18 mouse cellular contexts compared by ENCODE assay signal in genomic region chr10:69635910-69636656, GRCm38 (mm10).
DNase-seq lines count a peak whose midpoint lies in the region; ATAC-seq lines count a peak whose summit lies in the region.
"Had no signal": no experiment of that assay in that cellular context is flagged by ENCODE, and none has a peak within 500 bp of the region (broad histone marks: within the 10 kb centered on the region; RNA-seq: fewer than 3 reads in every experiment).

No protein-coding gene starts in this region.

- no peaks in the 10 kb centered on the region for H3K36me3 ChIP-seq in heart, embryonic 11.5 days (ENCODE audit: control insufficient read depth, insufficient read depth, low read length)
- H3K36me3 ChIP-seq in midbrain, embryonic 13.5 days: no peaks in the 10 kb centered on the region
- H3K36me3 ChIP-seq in midbrain, embryonic 11.5 days (ENCODE audit: control insufficient read depth, insufficient read depth, low read length): no peaks in the 10 kb centered on the region
- no peaks in the 10 kb centered on the region for H3K36me3 ChIP-seq in forebrain, embryonic 14.5 days (ENCODE audit: control insufficient read depth, insufficient read depth, low read length)
- H3K36me3 ChIP-seq in hindbrain, embryonic 16.5 days (ENCODE audit: control insufficient read depth, insufficient read depth, low read length): no peaks in the 10 kb centered on the region
- H3K36me3 ChIP-seq: embryonic facial prominence, embryonic 15.5 days; liver, embryonic 13.5 days; lung, embryonic 15.5 days had no signal

- no peaks in the 10 kb centered on the region for H3K9me3 ChIP-seq in heart, embryonic 11.5 days (replicated peaks; ENCODE audit: control insufficient read depth, low read length)
- H3K9me3 ChIP-seq in midbrain, embryonic 13.5 days: no peaks in the 10 kb centered on the region
- H3K9me3 ChIP-seq in midbrain, embryonic 11.5 days (ENCODE audit: control insufficient read depth, low read length): no peaks in the 10 kb centered on the region
- H3K9me3 ChIP-seq in forebrain, embryonic 14.5 days (replicated peaks; ENCODE audit: control insufficient read depth, low read length): no peaks in the 10 kb centered on the region
- no peaks in the 10 kb centered on the region for H3K9me3 ChIP-seq in hindbrain, embryonic 16.5 days (ENCODE audit: control insufficient read depth, low read length)
- H3K9me3 ChIP-seq: embryonic facial prominence, embryonic 15.5 days; liver, embryonic 13.5 days; lung, embryonic 15.5 days had no signal

- H3K4me1 ChIP-seq in heart, embryonic 11.5 days (ENCODE audit: control insufficient read depth, insufficient read depth, low read length): peaks cover 13% of the 10 kb centered on the region
- H3K4me1 ChIP-seq in midbrain, embryonic 13.5 days (replicated peaks): peaks cover 63% of the 10 kb centered on the region
- peaks cover 3% of the 10 kb centered on the region; the same call in 1 of the 2 replicates for H3K4me1 ChIP-seq in midbrain, embryonic 11.5 days (ENCODE audit: control insufficient read depth, insufficient read depth, low read length)
- H3K4me1 ChIP-seq in forebrain, embryonic 14.5 days (ENCODE audit: control insufficient read depth, insufficient read depth, low read length): peaks cover 24% of the 10 kb centered on the region
- H3K4me1 ChIP-seq in hindbrain, embryonic 16.5 days (ENCODE audit: control insufficient read depth, insufficient read depth, low read depth, low read length): peaks cover 31% of the 10 kb centered on the region
- H3K4me1 ChIP-seq: liver, embryonic 13.5 days; lung, embryonic 15.5 days had no signal

- H3K9ac ChIP-seq in heart, embryonic 11.5 days (ENCODE audit: low read depth, low read length): no peak overlapping the region
- no peak overlapping the region for H3K9ac ChIP-seq in midbrain, embryonic 13.5 days (replicated peaks)
- H3K9ac ChIP-seq in midbrain, embryonic 11.5 days (ENCODE audit: low read length): no peak overlapping the region; the same call in 1 of the 2 replicates
- H3K9ac ChIP-seq in forebrain, embryonic 14.5 days (ENCODE audit: low read length): no peak overlapping the region
- no peak overlapping the region for H3K9ac ChIP-seq in hindbrain, embryonic 16.5 days (ENCODE audit: low read depth, low read length)
- H3K9ac ChIP-seq: embryonic facial prominence, embryonic 15.5 days; liver, embryonic 13.5 days; lung, embryonic 15.5 days had no signal

- peak; percentile 1 for DNase-seq in heart, postnatal 4 days
- no peak for DNase-seq in midbrain, embryonic 11.5 days (ENCODE audit: low spot score, missing footprints)
- peak; percentile 53 for DNase-seq in forebrain, embryonic 14.5 days (ENCODE audit: low spot score)
- no peak for DNase-seq in thymus, postnatal 36 days
- DNase-seq: adrenal gland, postnatal 14 days; B cell, adult 2 months; cerebellum, adult 2 months; gastrocnemius, postnatal 10 days; heart, adult 2 months; kidney, postnatal 4 days; liver, embryonic 13.5 days had no signal

- WGBS in heart, embryonic 11.5 days (ENCODE audit: insufficient replicate concordance): 46% methylated on average over 11 of the region's 11 CpGs
- WGBS in midbrain, embryonic 13.5 days: 60% methylated on average over 11 of the region's 11 CpGs
- 74% methylated on average over 11 of the region's 11 CpGs for WGBS in midbrain, embryonic 11.5 days
- 40% methylated on average over 11 of the region's 11 CpGs for WGBS in forebrain, embryonic 14.5 days
- WGBS in hindbrain, embryonic 16.5 days: 33% methylated on average over 11 of the region's 11 CpGs

- no peak for ATAC-seq in heart, embryonic 11.5 days (replicated peaks; ENCODE audit: insufficient number of reproducible peaks, low FRiP score, low TSS enrichment)
- ATAC-seq in midbrain, embryonic 13.5 days: peak; percentile 37; the same call in 1 of the 2 replicates
- no peak for ATAC-seq in midbrain, embryonic 11.5 days (ENCODE audit: low FRiP score)
- peak; percentile 67 for ATAC-seq in forebrain, embryonic 14.5 days
- ATAC-seq in hindbrain, embryonic 16.5 days: 0 out of 2 replicates have a peak, but pooled peaks have one; percentile 6
- no peak for ATAC-seq in CD4-positive, CD25-positive, alpha-beta regulatory T cell, adult 4 months
- ATAC-seq: inflammation-experienced regulatory T-cells, adult 6 months had no signal

- H3K27ac ChIP-seq in heart, embryonic 11.5 days (ENCODE audit: low read depth, low read length): no peak overlapping the region
- H3K27ac ChIP-seq in midbrain, embryonic 13.5 days: peak overlapping the region; percentile 52
- H3K27ac ChIP-seq in midbrain, embryonic 11.5 days (ENCODE audit: low read depth, low read length): no peak overlapping the region
- H3K27ac ChIP-seq in forebrain, embryonic 14.5 days (ENCODE audit: low read depth, low read length): peak overlapping the region; percentile 65; the same call in 1 of the 2 replicates
- H3K27ac ChIP-seq in hindbrain, embryonic 16.5 days (ENCODE audit: low read depth, low read length): no peak overlapping the region
- H3K27ac ChIP-seq: embryonic facial prominence, embryonic 15.5 days; heart, adult 2 months; liver, embryonic 13.5 days; lung, embryonic 15.5 days had no signal

- no peak overlapping the region for H3K4me3 ChIP-seq in heart, embryonic 11.5 days (ENCODE audit: low read depth, low read length)
- no peak overlapping the region for H3K4me3 ChIP-seq in midbrain, embryonic 13.5 days (replicated peaks)
- H3K4me3 ChIP-seq in midbrain, embryonic 11.5 days (ENCODE audit: low read depth, low read length): no peak overlapping the region
- H3K4me3 ChIP-seq in forebrain, embryonic 14.5 days (ENCODE audit: low read depth, low read length): no peak overlapping the region
- no peak overlapping the region for H3K4me3 ChIP-seq in hindbrain, embryonic 16.5 days (ENCODE audit: low read length)
- H3K4me3 ChIP-seq: embryonic facial prominence, embryonic 15.5 days; heart, adult 2 months; liver, embryonic 13.5 days; lung, embryonic 15.5 days had no signal

- no peak overlapping the region for H3K4me2 ChIP-seq in heart, embryonic 11.5 days
- no peak overlapping the region for H3K4me2 ChIP-seq in midbrain, embryonic 13.5 days (replicated peaks)
- no peak overlapping the region for H3K4me2 ChIP-seq in midbrain, embryonic 11.5 days
- no peak overlapping the region for H3K4me2 ChIP-seq in forebrain, embryonic 14.5 days (ENCODE audit: low read length)
- no peak overlapping the region for H3K4me2 ChIP-seq in hindbrain, embryonic 16.5 days (ENCODE audit: low read length)
- H3K4me2 ChIP-seq: embryonic facial prominence, embryonic 15.5 days; liver, embryonic 13.5 days; lung, embryonic 15.5 days had no signal

- no peaks in the 10 kb centered on the region for H3K27me3 ChIP-seq in heart, embryonic 11.5 days (ENCODE audit: control insufficient read depth, insufficient read depth, low read length)
- no peaks in the 10 kb centered on the region for H3K27me3 ChIP-seq in midbrain, embryonic 13.5 days
- no peaks in the 10 kb centered on the region for H3K27me3 ChIP-seq in midbrain, embryonic 11.5 days (ENCODE audit: control insufficient read depth, insufficient read depth, low read length)
- no peaks in the 10 kb centered on the region for H3K27me3 ChIP-seq in forebrain, embryonic 14.5 days (replicated peaks; ENCODE audit: control insufficient read depth, insufficient read depth, low read length)
- H3K27me3 ChIP-seq in hindbrain, embryonic 16.5 days (replicated peaks; ENCODE audit: control insufficient read depth, insufficient read depth, low read length): no peaks in the 10 kb centered on the region
- H3K27me3 ChIP-seq: embryonic facial prominence, embryonic 15.5 days; liver, embryonic 13.5 days; lung, embryonic 15.5 days had no signal

Comparison
In these comparisons a context has a peak if more than half of its experiments do, and no peak if none do; other contexts are left out.
1. ATAC-seq: peak in midbrain, embryonic 13.5 days (single experiment), forebrain, embryonic 14.5 days (single experiment) and hindbrain, embryonic 16.5 days (single experiment); none in heart, embryonic 11.5 days (single experiment), midbrain, embryonic 11.5 days (single experiment) and CD4-positive, CD25-positive, alpha-beta regulatory T cell, adult 4 months (single experiment).
2. H3K27ac ChIP-seq: peak in midbrain, embryonic 13.5 days (single experiment) and forebrain, embryonic 14.5 days (single experiment); none in heart, embryonic 11.5 days (single experiment), midbrain, embryonic 11.5 days (single experiment) and hindbrain, embryonic 16.5 days (single experiment).
3. DNase-seq: peak in heart, postnatal 4 days (single experiment) and forebrain, embryonic 14.5 days (single experiment); none in midbrain, embryonic 11.5 days (single experiment) and thymus, postnatal 36 days (0 of 2).